Mouse (Mus musculus): Measurements from ENCODE around the gene Ppp1r12a.

DNA sequence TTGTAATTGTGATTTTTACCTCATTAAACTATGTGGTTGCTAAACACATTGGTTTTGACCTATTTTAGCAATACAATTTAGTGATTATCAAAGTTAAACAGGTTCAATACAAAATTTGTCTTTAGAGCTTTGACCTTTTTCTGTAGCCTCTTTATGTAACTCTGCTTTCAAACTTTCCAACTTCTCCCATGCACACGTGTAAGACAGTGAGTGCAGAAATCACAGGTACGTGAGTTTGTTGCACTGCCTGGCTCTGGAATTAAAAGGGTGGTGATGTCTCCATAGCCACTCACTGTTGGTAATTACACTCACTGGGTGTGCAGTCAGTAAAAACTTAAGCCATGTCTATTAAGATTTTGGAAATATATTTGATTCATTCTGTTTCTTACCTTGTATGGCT is 30.3 kb downstream of the Ppp1r12a start:
- no peak for TF ChIP-seq EP300 (optimal IDR thresholded peaks at IDR 0.05)
- TF ChIP-seq CTCF (IDR thresholded peaks at IDR 0.05; ENCODE audit: low read depth): no peak
